Mouse (Mus musculus) midbrain, embryonic 15.5 days (tissue): ENCODE results near the gene Sirt1. TPM values are rescaled to one million over a fixed set of nuclear protein-coding genes. Genes with fewer than 3 reads are reported as not detected.

Source experiments
- ATAC-seq: fragments of 200-750 bp; cut with Nextera tagmentation; replicated peaks from 2 replicates; pipeline ENCODE4 v1.8.0; 2017; ENCODE audit warnings: moderate TSS enrichment
- H3K27ac ChIP-seq: fragments of 300-500 bp; sonication (generic); 2 replicates; pipeline ENCODE4 v1.5.1; 2015; ENCODE audit warnings: mild to moderate bottlenecking, inconsistent platforms
- H3K27me3 ChIP-seq: fragments of 300-500 bp; sonication (generic); replicated peaks from 2 replicates; pipeline ENCODE4 v1.6.1; 2015; ENCODE audit warnings: inconsistent platforms
- H3K36me3 ChIP-seq: fragments of 300-500 bp; sonication (generic); replicated peaks from 2 replicates; pipeline ENCODE4 v1.6.1; 2015; ENCODE audit warnings: inconsistent platforms
- H3K4me1 ChIP-seq: fragments of 300-500 bp; sonication (generic); 2 replicates; pipeline ENCODE4 v1.6.1; 2015; ENCODE audit warnings: inconsistent platforms
- H3K4me2 ChIP-seq: fragments of 300-500 bp; sonication (generic); 2 replicates; pipeline ENCODE4 v1.6.1; 2015; ENCODE audit warnings: inconsistent platforms, mild to moderate bottlenecking, moderate library complexity
- H3K4me3 ChIP-seq: fragments of 300-500 bp; sonication (generic); 2 replicates; pipeline ENCODE4 v1.5.1; 2015; ENCODE audit warnings: mild to moderate bottlenecking, inconsistent platforms
- H3K9ac ChIP-seq: fragments of 300-500 bp; sonication (generic); 2 replicates; pipeline ENCODE4 v1.6.1; 2015; ENCODE audit warnings: mild to moderate bottlenecking, inconsistent platforms
- H3K9me3 ChIP-seq: fragments of 300-500 bp; sonication (generic); 2 replicates; pipeline ENCODE4 v1.6.1; 2016; ENCODE audit warnings: inconsistent platforms
- WGBS: fragments of 180-500 bp; shearing (Covaris S2); methylation state at CpG from one replicate; pipeline ENCODE4 v1.1.7; 2015; ENCODE audit warnings: mixed read lengths; 5-methylcytosine and 5-hydroxymethylcytosine counted together
- polyA plus RNA-seq: library from polyadenylated mRNA; unstranded; fragments of >200 nt; fragmentation: Nextera tagmentation; extraction: Ambion mirVana; gene quantifications from 2 replicates; pipeline ENCODE4 v1.2.1, GENCODE M21; 2015

The Sirt1 gene
- polyA plus RNA-seq, 1 experiment from 2014 or later, result 6.1 TPM

GRCm38 (mm10) chr10:63344751-63345150 lies 36.8 kb downstream of the Sirt1 start:
- WGBS, result 92% methylated on average over 3 of the region's 3 CpGs
- ATAC-seq, result no peak
- H3K4me2 ChIP-seq, result no peak overlapping the region
- H3K4me3 ChIP-seq, result no peak overlapping the region
- no peaks in the 10 kb centered on the region for H3K27me3 ChIP-seq
- H3K9ac ChIP-seq, result no peak overlapping the region
- H3K36me3 ChIP-seq, result no peaks in the 10 kb centered on the region
- no peaks in the 10 kb centered on the region for H3K9me3 ChIP-seq
- H3K4me1 ChIP-seq, result no peaks in the 10 kb centered on the region
- H3K27ac ChIP-seq, result no peak overlapping the region

- Histone ChIP-seq H3K4me1 (peaks cover 20% of the 10 kb centered on the region), H3K36me3 (no peaks in the 10 kb centered on the region), H3K27ac (no peak overlapping the region), H3K9me3 (no peaks in the 10 kb centered on the region), H3K9ac (no peak overlapping the region), H3K4me2 (no peak overlapping the region), H3K27me3 (no peaks in the 10 kb centered on the region), H3K4me3 (no peak overlapping the region)
- 83% methylated on average over 2 of the region's 2 CpGs for WGBS
- ATAC-seq, result no peak
Observed at GRCm38 (mm10) chr10:63341351-63341750, 40.2 kb downstream of the Sirt1 start.

- Histone ChIP-seq H3K27ac (peak overlapping the region; percentile 94), H3K4me1 (peaks cover 25% of the 10 kb centered on the region), H3K27me3 (no peaks in the 10 kb centered on the region), H3K9me3 (no peaks in the 10 kb centered on the region), H3K4me3 (peak overlapping the region; percentile 90), H3K36me3 (no peaks in the 10 kb centered on the region), H3K4me2 (peak overlapping the region; percentile 85), H3K9ac (peak overlapping the region; percentile 91)
- WGBS, result 2% methylated on average over 72 of the region's 74 CpGs
- peak; percentile 97 for ATAC-seq
Observed at GRCm38 (mm10) chr10:63338914-63339643, 42.4 kb downstream of the Sirt1 start.

- Histone ChIP-seq H3K9ac (peak overlapping the region; percentile 91), H3K36me3 (no peaks in the 10 kb centered on the region), H3K27ac (peak overlapping the region; percentile 94), H3K27me3 (no peaks in the 10 kb centered on the region), H3K4me1 (peaks cover 25% of the 10 kb centered on the region), H3K4me2 (peak overlapping the region; percentile 85), H3K4me3 (peak overlapping the region; percentile 90), H3K9me3 (no peaks in the 10 kb centered on the region)
- 2% methylated on average over 77 of the region's 113 CpGs for WGBS
- peak; percentile 88 for ATAC-seq
Observed at GRCm38 (mm10) chr10:63337951-63338836, 43.3 kb downstream of the Sirt1 start.

- ATAC-seq, result no peak
- Histone ChIP-seq H3K27me3 (no peaks in the 10 kb centered on the region), H3K4me3 (peak overlapping the region; percentile 90), H3K36me3 (no peaks in the 10 kb centered on the region), H3K4me2 (peak overlapping the region; percentile 85), H3K9ac (0 out of 2 replicates have a peak overlapping the region, but pooled peaks have one; percentile 25), H3K27ac (no peak overlapping the region), H3K4me1 (peaks cover 25% of the 10 kb centered on the region), H3K9me3 (no peaks in the 10 kb centered on the region)
- WGBS, result 30% methylated on average over 5 of the region's 5 CpGs
Observed at GRCm38 (mm10) chr10:63337326-63337725, 44.2 kb downstream of the Sirt1 start.

GRCm38 (mm10) chr10:63336901-63337300 lies 44.6 kb downstream of the Sirt1 start:
- Histone ChIP-seq H3K4me1 (peaks cover 25% of the 10 kb centered on the region), H3K36me3 (no peaks in the 10 kb centered on the region), H3K9me3 (no peaks in the 10 kb centered on the region), H3K4me3 (peak overlapping the region; percentile 90), H3K4me2 (peak overlapping the region; percentile 85), H3K27me3 (no peaks in the 10 kb centered on the region), H3K27ac (no peak overlapping the region), H3K9ac (peak overlapping the region; percentile 13; the same call in 1 of the 2 replicates)
- WGBS, result 61% methylated on average over 13 of the region's 13 CpGs
- no peak for ATAC-seq

- WGBS, result 98% methylated on average over 1 of the region's 1 CpGs
Observed at GRCm38 (mm10) chr10:63327091-63327490, 54.4 kb downstream of the Sirt1 start.

GRCm38 (mm10) chr10:63313726-63314125 lies 67.8 kb downstream of the Sirt1 start:
- Histone ChIP-seq H3K4me1 (no peaks in the 10 kb centered on the region), H3K4me2 (no peak overlapping the region), H3K27ac (no peak overlapping the region), H3K27me3 (no peaks in the 10 kb centered on the region), H3K36me3 (peaks cover 26% of the 10 kb centered on the region), H3K9me3 (no peaks in the 10 kb centered on the region), H3K4me3 (no peak overlapping the region), H3K9ac (no peak overlapping the region)
- 100% methylated on average over 1 of the region's 1 CpGs for WGBS
- no peak for ATAC-seq

More at GRCm38 (mm10) chr10:63327091-63327490, 54.4 kb downstream of the Sirt1 start:
- Histone ChIP-seq H3K4me3 (no peak overlapping the region), H3K27ac (no peak overlapping the region), H3K36me3 (peaks cover 28% of the 10 kb centered on the region), H3K9ac (no peak overlapping the region), H3K4me1 (no peaks in the 10 kb centered on the region), H3K4me2 (no peak overlapping the region), H3K9me3 (no peaks in the 10 kb centered on the region), H3K27me3 (no peaks in the 10 kb centered on the region)
- no peak for ATAC-seq

GRCm38 (mm10) chr10:63308582-63309366 lies 72.7 kb downstream of the Sirt1 start:
- no peak overlapping the region for H3K4me3 ChIP-seq
- peaks cover 20% of the 10 kb centered on the region for H3K36me3 ChIP-seq
- 42% methylated on average over 10 of the region's 10 CpGs for WGBS
- H3K27me3 ChIP-seq, result no peaks in the 10 kb centered on the region
- 0 out of 2 replicates have a peak, but pooled peaks have one; percentile 45 for ATAC-seq
- no peaks in the 10 kb centered on the region for H3K4me1 ChIP-seq
- no peak overlapping the region for H3K27ac ChIP-seq
- H3K4me2 ChIP-seq, result no peak overlapping the region
- no peaks in the 10 kb centered on the region for H3K9me3 ChIP-seq
- no peak overlapping the region for H3K9ac ChIP-seq

GRCm38 (mm10) chr10:63302356-63302755 lies 79.1 kb downstream of the Sirt1 start:
- Histone ChIP-seq H3K4me3 (no peak overlapping the region), H3K36me3 (peaks cover 13% of the 10 kb centered on the region)
- WGBS, result 95% methylated on average over 2 of the region's 2 CpGs

GRCm38 (mm10) chr10:63282846-63283245 lies 98.7 kb downstream of the Sirt1 start:
- no peaks in the 10 kb centered on the region for H3K9me3 ChIP-seq
- no peak overlapping the region for H3K4me3 ChIP-seq
- no peak overlapping the region for H3K9ac ChIP-seq
- no peak overlapping the region for H3K27ac ChIP-seq
- 89% methylated on average over 7 of the region's 7 CpGs for WGBS
- no peaks in the 10 kb centered on the region for H3K4me1 ChIP-seq
- H3K27me3 ChIP-seq, result no peaks in the 10 kb centered on the region
- peaks cover 25% of the 10 kb centered on the region; the same call in 1 of the 2 replicates for H3K36me3 ChIP-seq
- no peak overlapping the region for H3K4me2 ChIP-seq
- no peak for ATAC-seq

More at GRCm38 (mm10) chr10:63302356-63302755, 79.1 kb downstream of the Sirt1 start:
- Histone ChIP-seq H3K9me3 (no peaks in the 10 kb centered on the region), H3K27ac (no peak overlapping the region), H3K9ac (no peak overlapping the region), H3K4me1 (no peaks in the 10 kb centered on the region), H3K27me3 (no peaks in the 10 kb centered on the region), H3K4me2 (no peak overlapping the region)
- ATAC-seq, result no peak

GRCm38 (mm10) chr10:63282417-63282816 lies 99.1 kb downstream of the Sirt1 start:
- no peaks in the 10 kb centered on the region for H3K27me3 ChIP-seq
- no peaks in the 10 kb centered on the region for H3K9me3 ChIP-seq
- H3K36me3 ChIP-seq, result peaks cover 24% of the 10 kb centered on the region; the same call in 1 of the 2 replicates
- H3K27ac ChIP-seq, result no peak overlapping the region
- H3K9ac ChIP-seq, result no peak overlapping the region
- H3K4me3 ChIP-seq, result no peak overlapping the region
- no peak for ATAC-seq
- H3K4me1 ChIP-seq, result no peaks in the 10 kb centered on the region
- H3K4me2 ChIP-seq, result no peak overlapping the region
- WGBS, result 89% methylated on average over 4 of the region's 4 CpGs
